Mouse (Mus musculus) T-helper 1 cell (primary cell): ENCODE measurements around the gene Trarg1.

Experiments
- in situ Hi-C: fragments of 300-600 bp; cut with MboI, MseI; formaldehyde crosslinking; loops from one replicate; pipeline ENCODE4 v1.15.1; 2025; ENCODE audit warnings: high pct_unique_total_duplicates

Trarg1 gene

DNA sequence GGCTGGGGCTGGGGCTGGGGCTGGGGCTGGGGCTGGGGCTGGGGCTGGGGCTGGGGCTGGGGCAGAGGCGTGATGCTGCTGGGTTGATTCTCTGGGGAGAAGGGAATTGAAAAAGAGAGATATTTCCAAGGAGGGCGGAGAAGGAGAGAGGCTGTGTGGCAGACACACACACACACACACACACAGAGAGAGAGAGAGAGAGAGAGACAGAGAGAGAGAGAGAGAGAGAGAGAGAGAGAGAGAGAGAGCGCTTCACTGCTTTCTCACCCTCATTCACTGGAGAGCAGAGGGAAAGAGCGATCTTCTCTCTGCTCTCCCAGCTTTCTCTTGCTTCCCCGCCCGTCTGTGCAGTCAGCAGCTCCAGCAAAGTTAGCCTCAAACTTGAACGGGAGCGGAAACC is at the start of gene Trarg1:
Trarg1 (plus strand) TSS at position 301 of the 400 bp plus-strand sequence.
- in situ Hi-C loops: loop anchor here (10.0 kb wide), 1 partner anchor 205 kb away; no protein-coding TSS in a partner anchor

GRCm38 (mm10) chr11:76630023-76630422 is 49.6 kb upstream of the Trarg1 start:
- in situ Hi-C loops: no loop called here

- in situ Hi-C loops: no loop called here
Observed at GRCm38 (mm10) chr11:76630487-76630886, 49.1 kb upstream of the Trarg1 start.

DNA sequence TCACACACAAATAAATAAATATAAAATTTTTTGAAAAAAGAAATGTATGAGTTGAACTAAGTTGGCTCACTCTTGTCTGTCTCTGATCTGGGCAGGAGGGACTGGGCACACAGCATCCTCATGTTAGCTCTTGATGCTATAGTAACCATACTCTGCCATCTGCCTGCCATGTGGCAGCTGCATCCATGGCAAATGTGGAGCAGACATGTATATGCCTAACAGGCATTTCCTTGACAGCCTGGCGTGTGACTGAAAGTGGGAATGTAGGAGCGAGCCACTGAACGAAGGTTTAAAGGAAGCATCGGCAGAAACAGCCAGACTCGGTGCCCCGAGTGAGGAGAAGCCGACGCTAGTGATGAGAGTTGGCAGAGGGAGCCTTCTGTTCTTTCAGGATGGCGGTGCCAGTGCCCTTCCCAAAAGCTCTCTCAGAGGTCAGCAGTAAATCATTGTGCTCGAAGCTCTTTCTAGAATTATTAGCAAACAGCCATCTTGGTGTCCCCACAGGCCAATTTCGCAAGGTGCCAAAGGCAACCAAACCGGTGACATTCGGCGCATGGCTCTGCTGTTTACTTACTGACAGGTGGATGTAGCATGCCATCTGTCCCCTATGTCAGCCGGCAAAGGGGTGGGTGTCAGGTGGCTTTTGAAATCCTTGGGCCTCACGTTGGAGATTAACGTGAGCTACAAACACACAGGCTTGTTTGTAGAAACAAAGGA is 40.2 kb upstream of the Trarg1 start:
- in situ Hi-C loops: no loop called here

DNA sequence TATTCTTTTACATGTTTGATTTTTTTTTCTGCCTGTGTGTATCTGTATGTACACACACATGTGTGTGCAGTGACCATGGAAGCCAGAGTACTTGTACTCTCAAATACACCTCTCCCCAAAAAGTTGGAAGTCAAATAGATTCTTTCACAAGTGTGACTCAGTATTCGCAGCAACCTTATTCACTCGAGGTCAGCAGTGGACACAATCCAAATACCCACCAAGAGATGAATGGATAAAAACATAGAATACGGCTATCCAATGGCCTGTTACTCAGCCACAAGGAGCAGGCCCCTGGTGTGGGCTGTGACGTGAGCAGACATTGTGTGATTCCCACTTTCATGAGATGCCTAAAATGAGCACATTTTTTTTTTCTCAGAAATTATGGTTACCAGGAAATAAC is 39.4 kb upstream of the Trarg1 start:
- in situ Hi-C loops: no loop called here

DNA sequence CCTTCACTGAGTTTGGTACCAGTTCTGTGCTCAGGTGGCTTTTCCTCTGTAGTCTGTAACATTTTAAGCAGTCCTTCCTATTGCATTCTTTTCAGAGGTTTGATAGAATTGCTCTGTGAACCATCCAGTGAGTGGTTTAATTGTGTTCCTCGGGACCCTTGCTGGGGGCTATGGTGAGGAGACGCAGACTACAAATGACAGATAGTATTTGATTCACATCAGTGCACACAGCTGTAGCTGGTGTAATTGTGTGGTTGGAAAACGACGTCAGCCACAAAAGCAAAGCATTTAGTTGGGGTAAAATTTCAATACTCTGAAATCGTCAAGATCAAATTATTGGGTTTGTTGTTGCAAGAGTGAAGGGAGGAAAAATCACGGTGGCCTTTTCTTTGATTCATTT is 35.4 kb upstream of the Trarg1 start:
- in situ Hi-C loops: no loop called here

- in situ Hi-C loops: loop anchor here (5.0 kb wide), 1 partner anchor 123 kb away; no protein-coding TSS in a partner anchor
Observed at GRCm38 (mm10) chr11:76645036-76645435, 34.6 kb upstream of the Trarg1 start.

GRCm38 (mm10) chr11:76645955-76646354 is 33.7 kb upstream of the Trarg1 start:
- in situ Hi-C loops: loop anchor here (5.0 kb wide), 1 partner anchor 124 kb away; no protein-coding TSS in a partner anchor

DNA sequence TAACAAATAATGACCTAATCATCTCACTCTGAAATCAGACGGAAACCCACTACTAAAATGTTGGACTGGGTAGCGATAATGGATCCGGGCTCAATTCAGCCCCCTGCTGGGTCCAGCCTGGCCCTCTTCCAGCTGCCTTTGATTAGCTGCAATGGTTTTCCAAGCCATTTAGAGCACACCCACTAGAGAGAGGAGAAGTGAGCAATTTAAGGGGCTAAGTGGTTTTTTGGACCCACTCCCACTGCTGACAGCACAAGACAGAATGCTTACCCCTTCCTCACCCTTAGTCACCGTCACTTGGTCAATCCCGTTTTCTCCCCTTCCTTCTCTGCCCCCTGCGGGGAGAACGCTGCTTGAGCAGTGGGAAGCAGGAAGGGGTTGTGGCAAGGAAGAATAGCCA is 32.5 kb upstream of the Trarg1 start:
- in situ Hi-C loops: loop anchor here (5.0 kb wide), 1 partner anchor 125 kb away; no protein-coding TSS in a partner anchor

DNA sequence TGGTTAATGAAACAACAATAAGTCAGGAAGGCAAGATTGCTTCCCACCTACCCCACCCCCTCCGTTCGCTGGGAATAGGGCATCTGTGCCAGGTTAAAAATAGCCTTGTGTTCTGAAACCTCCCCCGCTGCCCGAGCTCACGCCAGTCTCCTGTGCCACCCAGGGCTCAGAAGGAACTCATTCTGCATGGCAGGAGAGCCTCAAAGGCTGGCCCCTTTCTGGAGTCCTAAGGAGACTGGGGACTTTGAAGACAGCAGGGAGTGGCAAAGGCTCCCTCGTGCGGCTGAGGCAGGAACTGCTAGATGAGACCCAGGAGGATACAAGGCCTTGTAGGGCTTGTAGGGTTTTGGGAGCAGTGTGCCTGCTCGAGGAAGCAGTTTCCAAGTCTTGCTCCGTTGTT is 32.1 kb upstream of the Trarg1 start:
- in situ Hi-C loops: loop anchor here (5.0 kb wide), 1 partner anchor 125 kb away; no protein-coding TSS in a partner anchor

DNA sequence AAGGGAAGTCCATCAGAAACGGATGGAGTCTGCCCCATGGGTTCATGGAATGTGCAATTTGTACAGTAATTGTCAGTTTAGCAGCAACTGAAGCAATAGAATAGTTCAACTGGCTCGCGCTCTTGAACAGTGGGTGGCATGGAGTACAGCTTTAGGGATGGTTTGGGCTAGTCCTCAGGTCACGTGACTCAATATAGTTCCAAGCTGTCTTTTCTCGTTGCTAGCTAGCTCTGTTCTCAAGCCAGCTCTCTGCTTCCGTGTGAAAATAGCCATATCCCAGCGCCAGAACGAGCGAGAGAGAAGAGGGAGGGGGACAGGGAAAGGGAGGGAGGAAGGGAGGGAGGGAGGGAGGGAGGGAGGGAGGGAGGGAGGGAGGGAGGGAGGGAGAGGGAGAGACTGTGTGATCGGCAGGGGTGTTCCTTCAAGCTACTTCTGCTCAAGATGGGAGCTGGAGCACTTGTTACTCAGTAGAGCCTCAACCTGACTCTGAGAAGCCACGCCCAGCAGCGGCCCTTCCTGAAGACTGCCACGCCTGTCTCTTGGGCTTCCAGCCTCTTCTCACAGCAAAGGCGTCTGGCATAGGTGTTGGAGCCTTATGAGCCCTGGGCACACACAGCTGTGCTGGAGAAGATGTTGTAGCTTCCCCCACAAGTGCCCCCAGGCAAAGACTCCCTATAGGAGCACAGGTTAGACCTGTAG is 28.6 kb upstream of the Trarg1 start:
- in situ Hi-C loops: no loop called here

GRCm38 (mm10) chr11:76652838-76653334 is 26.7 kb upstream of the Trarg1 start:
- in situ Hi-C loops: no loop called here

- in situ Hi-C loops: no loop called here
Observed at GRCm38 (mm10) chr11:76655106-76655505, 24.5 kb upstream of the Trarg1 start.

DNA sequence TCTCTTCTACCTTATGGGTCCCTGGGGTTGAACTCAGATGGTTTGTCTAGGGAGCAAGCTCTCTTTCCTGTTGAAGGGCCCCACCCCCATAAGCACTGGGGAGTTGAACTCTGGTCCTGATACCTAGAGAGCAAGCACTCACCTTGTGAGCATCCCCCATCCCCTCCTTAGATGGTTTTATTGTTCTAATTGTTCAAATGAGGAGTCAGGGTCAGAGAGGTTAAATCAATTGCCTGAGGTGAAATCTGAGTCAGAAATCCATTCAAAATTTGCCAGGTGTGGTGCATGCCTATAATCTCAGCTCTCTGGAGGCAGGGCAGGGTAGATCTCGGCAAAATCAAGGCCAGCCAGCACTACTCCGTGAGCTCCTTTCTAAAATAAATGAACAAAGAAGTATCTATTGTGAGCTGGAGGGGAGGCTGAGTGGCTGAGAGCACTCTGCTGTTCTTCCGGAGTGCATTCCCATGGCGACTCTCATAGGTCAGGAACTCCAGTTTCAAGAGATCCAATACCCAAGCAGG is 22.1 kb upstream of the Trarg1 start:
- in situ Hi-C loops: no loop called here

DNA sequence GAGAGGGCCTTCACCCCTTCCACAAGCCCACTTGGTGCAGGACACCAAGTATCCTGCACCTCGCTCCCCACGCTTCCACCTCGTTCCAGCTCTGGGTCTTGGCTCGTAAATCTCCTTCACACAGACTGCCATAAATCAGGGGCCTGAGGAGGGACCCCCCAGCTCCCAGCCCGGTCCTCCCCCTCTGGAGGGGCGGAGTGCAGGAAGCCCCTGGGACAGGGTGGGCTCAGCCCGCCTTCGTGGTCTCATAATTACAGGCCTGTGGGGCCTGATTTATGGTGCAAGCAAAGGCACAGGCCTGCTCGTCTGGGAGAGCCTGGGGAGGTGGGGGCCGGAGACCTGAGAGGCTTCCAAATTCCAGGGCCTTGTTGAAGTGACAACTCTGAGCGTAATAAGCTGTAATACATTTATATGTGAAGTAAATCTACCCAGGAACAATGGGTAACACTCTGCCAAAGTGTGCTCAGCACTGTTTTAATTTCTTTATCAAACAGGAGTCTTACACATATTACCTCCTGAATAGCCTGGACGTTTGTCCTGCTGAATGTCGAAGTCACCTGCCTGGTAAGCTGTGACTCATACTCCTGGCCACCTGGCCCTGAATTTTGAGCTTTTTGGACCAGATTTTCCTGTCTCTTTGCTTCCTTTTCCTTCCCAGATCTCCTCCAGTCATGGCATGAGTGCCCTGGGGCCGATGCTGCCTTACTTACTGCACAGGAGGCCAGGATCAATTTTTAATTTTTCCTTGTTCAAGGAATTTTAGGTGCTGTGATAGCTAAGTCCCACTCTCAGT is 20.3 kb upstream of the Trarg1 start:
- in situ Hi-C loops: no loop called here

DNA sequence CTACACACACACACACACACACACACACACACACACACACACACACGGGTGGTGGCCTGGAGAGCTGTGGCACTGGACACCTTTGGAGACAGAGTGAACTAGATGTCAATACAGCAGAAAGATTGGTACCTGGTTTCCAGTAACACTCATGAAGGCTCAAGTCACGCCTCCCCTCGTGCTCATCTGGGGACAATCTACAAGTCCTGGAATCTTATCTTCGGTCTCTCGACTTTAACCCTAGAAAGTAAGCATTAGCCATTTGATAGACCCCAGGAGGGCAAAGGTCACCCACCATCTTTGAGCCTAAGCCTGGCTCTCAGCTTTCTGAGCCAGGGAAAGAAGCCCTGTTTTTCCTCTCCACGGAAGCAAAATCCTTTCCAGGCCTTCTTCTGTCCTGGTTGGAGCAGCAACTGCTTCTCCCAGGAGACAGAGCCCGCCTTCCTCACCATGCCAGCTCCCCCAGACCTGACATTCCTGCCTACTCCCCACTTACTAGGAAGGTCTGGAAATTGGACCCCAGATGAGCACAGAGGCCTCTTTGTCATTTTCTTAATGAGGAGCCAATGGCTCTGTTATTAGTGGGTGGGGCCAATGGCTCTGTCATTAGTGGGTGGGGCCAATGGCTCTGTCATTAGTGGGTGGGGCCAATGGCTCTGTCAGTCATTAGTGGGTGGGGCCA is 17.7 kb upstream of the Trarg1 start:
- in situ Hi-C loops: no loop called here

DNA sequence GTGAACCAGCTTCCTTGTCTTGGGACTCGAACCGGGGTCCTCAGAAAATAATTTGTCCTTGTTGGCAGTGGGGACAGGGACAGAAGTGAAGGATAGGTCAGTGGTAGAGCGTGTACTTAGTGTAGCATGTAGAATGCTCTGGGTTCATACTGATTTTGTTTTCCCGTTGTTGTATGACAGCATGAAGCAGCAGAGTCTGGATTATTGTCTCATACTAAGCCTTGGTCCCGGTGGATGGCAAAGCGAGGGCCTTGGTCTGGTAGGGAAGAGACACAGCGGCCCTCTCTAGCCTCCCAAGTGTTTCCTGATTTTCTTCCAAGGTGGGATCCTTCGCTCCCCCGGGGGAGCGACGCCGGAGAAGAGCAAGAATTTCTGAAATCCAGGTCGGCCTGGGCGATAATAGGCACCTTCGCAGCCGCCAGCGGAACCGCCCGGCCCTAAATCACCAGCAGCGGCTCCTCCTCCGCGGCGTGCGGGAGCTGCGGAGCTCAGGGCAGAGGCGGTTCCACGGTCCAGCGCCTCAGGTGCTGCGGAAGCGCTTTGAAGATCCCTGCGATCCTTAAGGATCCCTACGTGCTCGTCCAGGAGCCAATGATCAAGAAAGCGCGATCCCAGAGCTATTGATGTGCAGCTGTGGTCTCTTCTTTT is 13.5 kb upstream of the Trarg1 start:
- in situ Hi-C loops: no loop called here

DNA sequence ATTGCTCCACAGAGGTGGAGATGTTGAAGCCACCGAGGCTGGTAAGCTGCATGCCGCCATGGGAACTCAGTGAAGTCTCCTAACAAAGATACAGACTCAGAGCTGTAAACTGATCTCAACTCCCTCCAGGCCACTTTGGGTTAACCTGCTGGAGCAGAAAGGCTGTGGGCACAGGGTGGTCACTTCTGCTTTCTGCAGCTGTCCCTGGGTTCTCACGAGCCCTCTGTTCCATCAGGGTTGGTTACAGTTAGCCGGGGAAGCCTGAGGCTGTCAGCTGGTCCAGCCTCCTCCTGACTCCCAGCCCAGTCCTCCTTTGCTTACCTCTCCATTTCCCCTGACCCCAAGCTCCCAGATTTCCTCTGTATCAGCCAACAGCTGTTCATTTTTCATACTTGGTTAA is 11.8 kb upstream of the Trarg1 start:
- in situ Hi-C loops: no loop called here

DNA sequence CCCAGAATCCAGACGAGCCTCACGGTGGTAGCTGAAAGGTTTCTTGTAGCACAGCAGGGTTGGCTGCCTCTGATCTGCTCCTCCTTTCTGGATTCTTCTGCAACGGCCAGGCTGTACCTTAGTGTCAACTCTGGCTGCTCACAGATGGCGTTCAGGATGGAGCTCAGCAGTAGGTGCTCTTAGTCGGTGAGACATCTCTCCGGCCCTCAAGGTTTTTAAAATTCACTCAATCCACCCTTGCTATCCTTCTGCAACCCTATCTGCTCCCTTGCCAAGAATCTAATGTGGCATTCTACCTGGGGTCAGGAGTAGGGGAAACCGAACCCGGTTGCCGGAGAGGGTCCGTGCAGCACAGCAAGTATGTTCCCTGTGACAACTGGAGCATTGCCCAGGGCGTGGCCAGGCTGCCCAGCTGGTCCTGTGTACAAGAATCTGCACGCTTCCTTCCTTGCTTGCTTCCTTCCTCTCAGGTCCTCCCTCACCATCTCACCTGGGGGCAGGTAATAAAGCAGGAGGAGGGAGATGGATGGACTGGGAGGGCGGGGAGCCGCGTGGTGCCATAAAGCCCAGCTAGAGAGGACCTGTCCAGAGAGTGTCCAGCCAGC is 7.6 kb upstream of the Trarg1 start, which contains the start of gene Bhlha9:
Bhlha9 (plus strand) TSS at position 600 of the 605 bp plus-strand sequence.
- in situ Hi-C loops: loop anchor here (10.0 kb wide), 1 partner anchor 213 kb away; no protein-coding TSS in a partner anchor
